Mouse (Mus musculus) kidney, adult 2 months (tissue): ENCODE results near the gene Mrpl22. TPM values are rescaled to one million over a fixed set of nuclear protein-coding genes. Genes with fewer than 3 reads are reported as not detected.

Experiments used
- DNase-seq: peaks from one replicate; pipeline ENCODE4 v3.0.0; 2021
- H3K27ac ChIP-seq: fragments of 200-500 bp; 2 replicates; pipeline ENCODE4 v1.5.1; 2012; ENCODE audit warnings: low read depth, low read length, control low read depth, inconsistent platforms; ENCODE audit not compliant: insufficient read depth
- H3K27me3 ChIP-seq: fragments of 200-500 bp; replicated peaks from 2 replicates; pipeline ENCODE4 v1.6.1; 2012; ENCODE audit warnings: mild to moderate bottlenecking, moderate library complexity, low read length, inconsistent platforms; ENCODE audit not compliant: control insufficient read depth, insufficient read depth
- H3K36me3 ChIP-seq: fragments of 200-500 bp; 2 replicates; pipeline ENCODE4 v1.6.1; 2012; ENCODE audit warnings: mild to moderate bottlenecking, moderate library complexity, low read length, inconsistent platforms; ENCODE audit not compliant: control insufficient read depth, insufficient read depth
- H3K4me1 ChIP-seq: fragments of 200-500 bp; 2 replicates; pipeline ENCODE4 v1.6.1; 2011; ENCODE audit warnings: low read length; ENCODE audit not compliant: control insufficient read depth, insufficient read depth
- H3K4me3 ChIP-seq: fragments of 200-500 bp; 2 replicates; pipeline ENCODE4 v1.5.1; 2011; ENCODE audit warnings: mild to moderate bottlenecking, low read depth, low read length, control low read depth; ENCODE audit not compliant: insufficient read depth
- CTCF ChIP-seq: fragments of 200-500 bp; conservative IDR thresholded peaks from 2 replicates; pipeline ENCODE4 v1.5.1; 2011; ENCODE audit warnings: low read depth, mild to moderate bottlenecking, control low read depth, low read length, moderate library complexity, mixed read lengths; ENCODE audit not compliant: insufficient read depth, insufficient read length
- POLR2A ChIP-seq: fragments of 200-500 bp; IDR thresholded peaks from one replicate; pipeline ENCODE4 v1.6.1; 2011; ENCODE audit warnings: low read depth, low read length, control low read depth
- WGBS: fragments of 180-500 bp; shearing (Covaris S2); methylation state at CpG from one replicate; pipeline ENCODE4 v1.1.7; 2018; 5-methylcytosine and 5-hydroxymethylcytosine counted together
- polyA plus RNA-seq: library from polyadenylated mRNA; depleted of rRNA; stranded (reverse); fragments of >200 nt; gene quantifications from 2 replicates; pipeline ENCODE4 v1.2.3, GENCODE M21; 2012; rRNA removed

Mrpl22 gene
- polyA plus RNA-seq: 52.1 and 78.2 TPM in 2 replicates

DNA sequence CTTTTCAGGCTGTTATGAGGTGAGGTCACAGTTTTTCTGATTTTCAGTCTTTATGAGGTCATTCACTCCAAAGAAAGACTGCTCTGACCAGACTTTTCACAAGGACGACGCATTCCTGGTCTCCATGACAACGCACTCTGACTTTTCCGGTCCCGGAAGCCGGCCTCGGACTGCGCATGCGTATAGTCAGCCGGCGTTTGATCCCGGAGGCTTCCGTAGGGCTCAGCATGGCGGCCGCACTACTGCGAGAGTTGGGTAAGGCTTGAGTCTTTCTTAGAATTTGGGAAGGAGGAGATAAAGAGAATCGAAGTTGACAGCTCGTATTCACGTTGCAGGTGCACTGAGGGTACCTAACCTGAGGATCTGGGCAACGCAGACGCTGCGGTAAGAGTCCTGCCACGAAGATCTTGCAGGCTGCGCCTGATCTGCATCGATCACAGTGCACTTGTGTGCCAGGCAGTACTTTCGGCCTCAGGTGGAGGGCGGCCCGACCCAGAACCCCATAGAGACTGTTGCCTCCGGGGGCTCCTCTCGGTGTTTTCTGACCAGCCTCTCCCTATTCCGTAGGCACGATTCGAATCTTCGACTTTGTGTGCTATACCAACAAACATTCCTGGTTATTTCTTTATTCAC lies at the start of gene Mrpl22:
TSS of gene Mrpl22 (plus strand) at position 203 of the 633 bp plus-strand sequence.
- peaks cover 4% of the 10 kb centered on the region; the same call in 1 of the 2 replicates for H3K4me1 ChIP-seq
- TF ChIP-seq CTCF (no peak), POLR2A (peak; percentile 43)
- H3K27me3 ChIP-seq: no peaks in the 10 kb centered on the region
- WGBS: under 1% methylated on average over 34 of the region's 34 CpGs
- H3K4me3 ChIP-seq: peak within 1 kb of the TSS; percentile 100
- H3K27ac ChIP-seq: peak within 1 kb of the TSS; percentile 72; the same call in 1 of the 2 replicates
- DNase-seq: peak; percentile 99
- no peaks in the 10 kb centered on the region; the same call in 1 of the 2 replicates for H3K36me3 ChIP-seq

DNA sequence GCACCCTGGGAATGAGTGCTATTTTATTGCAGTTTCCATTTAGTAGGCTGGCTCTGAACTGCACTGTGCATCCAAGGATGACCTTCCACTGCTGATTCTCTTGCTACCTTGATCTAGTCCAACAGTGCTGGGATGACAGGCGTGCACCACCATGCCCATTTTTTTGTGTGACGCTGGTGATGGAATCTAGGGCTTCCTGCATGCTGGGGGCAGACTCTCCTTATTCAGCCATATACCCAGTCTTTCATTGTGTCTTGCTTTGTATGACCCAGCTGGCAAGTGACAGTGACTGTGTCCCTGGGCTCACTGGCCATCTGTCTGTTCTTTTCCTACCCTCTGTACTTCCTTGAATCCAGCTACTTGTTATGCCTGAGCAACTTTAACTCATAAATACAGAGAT lies 47.8 kb upstream of the Mrpl22 start:
- 96% methylated on average over 2 of the region's 2 CpGs for WGBS
- Histone ChIP-seq H3K4me1 (no peaks in the 10 kb centered on the region; the same call in 1 of the 2 replicates), H3K27me3 (no peaks in the 10 kb centered on the region), H3K4me3 (no peak overlapping the region), H3K27ac (no peak overlapping the region), H3K36me3 (no peaks in the 10 kb centered on the region; the same call in 1 of the 2 replicates)
- no peak for DNase-seq
- no peak for TF ChIP-seq POLR2A
- TF ChIP-seq CTCF: no peak

DNA sequence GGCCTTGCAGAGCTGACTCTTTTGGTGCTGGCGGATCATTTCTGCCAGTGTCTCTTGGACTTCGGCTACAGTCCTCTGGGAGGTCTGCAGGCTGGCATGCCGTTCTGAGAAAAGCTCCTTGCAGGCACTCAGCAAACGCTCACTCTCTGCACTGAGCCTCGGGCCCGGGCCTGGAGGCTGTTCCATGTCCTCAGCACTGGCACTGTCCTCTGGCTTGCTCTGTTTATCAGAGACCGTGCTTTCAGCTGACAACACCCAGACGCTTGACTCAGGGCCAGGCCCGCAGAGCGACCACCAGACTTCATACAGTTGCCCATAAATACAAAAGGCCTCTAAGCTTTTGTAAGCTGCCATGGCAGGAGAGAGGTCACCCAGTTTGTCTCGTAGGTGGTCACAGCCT lies 46.4 kb upstream of the Mrpl22 start:
- WGBS: 89% methylated on average over 11 of the region's 11 CpGs
- DNase-seq: no peak
- no peaks in the 10 kb centered on the region for H3K27me3 ChIP-seq
- TF ChIP-seq POLR2A (no peak), CTCF (no peak)
- H3K36me3 ChIP-seq: no peaks in the 10 kb centered on the region; the same call in 1 of the 2 replicates
- H3K4me1 ChIP-seq: no peaks in the 10 kb centered on the region; the same call in 1 of the 2 replicates
- H3K27ac ChIP-seq: no peak overlapping the region
- no peak overlapping the region for H3K4me3 ChIP-seq

DNA sequence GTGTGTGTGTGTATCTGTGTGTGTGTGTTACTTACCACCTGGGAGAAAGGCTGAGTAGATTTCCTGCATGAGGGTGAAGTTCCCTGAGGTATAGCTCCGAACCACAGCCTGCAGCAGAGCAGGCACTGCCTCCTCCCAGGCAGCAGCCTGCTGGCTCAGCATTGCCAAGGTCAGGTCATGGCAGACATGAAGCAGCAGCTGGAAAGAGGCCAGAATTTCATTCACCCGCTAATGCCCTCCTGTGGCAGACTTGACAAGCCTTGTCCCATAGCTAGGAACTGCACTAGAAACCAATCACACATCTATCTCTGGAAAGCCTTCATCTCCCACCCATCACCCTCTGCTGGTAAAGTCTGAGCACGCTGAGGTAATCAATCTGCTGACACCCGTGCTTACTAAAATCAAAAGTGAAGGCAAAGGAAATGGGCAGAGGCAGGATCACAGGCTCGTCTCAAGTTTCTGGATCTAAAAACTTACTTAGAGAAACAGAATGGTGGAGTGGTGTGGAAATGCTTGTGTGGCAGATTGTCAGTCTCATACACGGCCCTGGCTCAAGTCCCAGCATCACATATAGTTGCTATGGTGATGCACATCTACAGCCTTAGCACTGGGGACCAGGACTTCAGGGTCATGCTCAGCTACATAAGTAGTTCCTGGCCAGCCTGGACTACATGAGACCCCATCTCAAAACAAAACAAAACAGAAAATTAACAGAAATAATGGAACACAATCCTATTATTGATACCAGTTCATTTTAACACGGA lies 44.9 kb upstream of the Mrpl22 start:
- Histone ChIP-seq H3K27ac (no peak overlapping the region), H3K4me1 (no peaks in the 10 kb centered on the region; the same call in 1 of the 2 replicates), H3K27me3 (no peaks in the 10 kb centered on the region), H3K36me3 (no peaks in the 10 kb centered on the region; the same call in 1 of the 2 replicates), H3K4me3 (no peak overlapping the region)
- WGBS: 27% methylated on average over 7 of the region's 7 CpGs
- peak; percentile 91 for DNase-seq
- TF ChIP-seq POLR2A (no peak), CTCF (peak; percentile 55)

DNA sequence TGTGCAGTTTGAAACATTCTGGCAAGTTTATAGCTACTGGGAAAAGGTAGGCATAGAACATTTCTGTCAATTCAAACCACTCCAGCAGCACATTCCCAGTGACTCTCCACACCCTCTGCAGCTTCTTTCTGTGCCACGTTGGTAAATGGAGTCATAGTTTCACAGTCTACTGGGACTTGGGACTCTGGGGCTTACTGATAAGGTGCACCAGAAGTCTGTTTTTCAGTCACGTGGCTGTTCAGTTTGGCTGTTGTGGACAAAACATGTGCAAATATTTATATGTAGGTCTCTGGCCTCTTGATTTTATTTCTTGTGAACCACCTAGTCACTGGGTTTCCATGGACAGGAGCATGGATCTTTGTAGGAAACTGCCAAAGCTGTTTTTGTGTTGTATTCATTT lies 43.9 kb upstream of the Mrpl22 start:
- Histone ChIP-seq H3K36me3 (no peaks in the 10 kb centered on the region), H3K4me1 (no peaks in the 10 kb centered on the region; the same call in 1 of the 2 replicates), H3K4me3 (no peak overlapping the region), H3K27me3 (no peaks in the 10 kb centered on the region), H3K27ac (no peak overlapping the region)
- TF ChIP-seq CTCF: no peak
- no peak for TF ChIP-seq POLR2A
- 81% methylated on average over 2 of the region's 2 CpGs for WGBS
- DNase-seq: no peak

DNA sequence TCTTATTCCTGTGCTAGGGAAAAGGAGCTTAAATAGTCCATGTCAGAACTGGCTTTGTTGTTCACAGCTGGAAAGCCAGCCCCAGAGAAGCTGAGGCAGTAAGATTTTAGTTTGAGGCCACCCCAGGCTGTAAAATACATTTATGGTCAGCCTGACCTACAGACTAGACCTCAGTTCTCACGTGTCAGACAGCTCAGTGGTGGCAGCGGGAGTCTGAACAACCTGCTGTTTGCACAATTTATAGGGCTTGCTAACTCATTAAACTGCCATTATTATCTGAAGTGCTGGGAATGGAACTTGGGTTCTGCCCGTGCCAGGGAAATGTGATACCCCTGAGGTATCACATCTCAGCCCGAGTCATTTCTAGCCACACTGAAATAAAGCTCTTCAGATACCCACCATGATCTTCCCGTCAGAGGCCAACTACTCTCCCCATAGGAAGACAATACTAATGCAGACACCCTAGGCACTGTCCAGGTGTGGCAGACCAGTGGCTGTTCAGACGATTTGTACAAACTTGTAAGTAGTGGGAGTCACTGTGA lies 42.1 kb upstream of the Mrpl22 start:
- H3K27me3 ChIP-seq: no peaks in the 10 kb centered on the region
- H3K27ac ChIP-seq: no peak overlapping the region
- no peaks in the 10 kb centered on the region; the same call in 1 of the 2 replicates for H3K36me3 ChIP-seq
- TF ChIP-seq CTCF (no peak), POLR2A (no peak)
- DNase-seq: no peak
- no peak overlapping the region for H3K4me3 ChIP-seq
- H3K4me1 ChIP-seq: no peaks in the 10 kb centered on the region; the same call in 1 of the 2 replicates
- WGBS: 53% methylated on average over 6 of the region's 6 CpGs

DNA sequence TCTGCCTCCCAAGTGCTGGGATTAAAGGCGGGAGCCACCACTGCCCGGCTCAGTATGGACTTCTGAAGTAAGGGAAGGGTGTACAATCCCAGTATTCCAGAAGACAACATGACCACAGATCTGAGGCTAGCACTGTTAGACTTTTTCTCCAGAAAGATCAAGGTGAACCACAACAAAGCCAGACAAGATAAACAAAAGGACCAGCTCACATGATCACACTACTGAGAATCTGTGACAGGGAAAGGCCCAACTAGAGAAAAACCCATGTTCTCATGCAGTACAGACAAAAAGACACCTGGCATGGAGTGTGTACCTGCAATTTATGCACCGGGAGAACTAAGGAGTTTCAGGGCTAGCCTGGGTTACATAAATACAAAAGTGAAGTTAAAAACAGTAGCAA lies 39.4 kb upstream of the Mrpl22 start:
- Histone ChIP-seq H3K4me3 (no peak overlapping the region), H3K36me3 (no peaks in the 10 kb centered on the region; the same call in none of the 2 replicates), H3K27ac (no peak overlapping the region), H3K27me3 (no peaks in the 10 kb centered on the region), H3K4me1 (no peaks in the 10 kb centered on the region)
- 93% methylated on average over 3 of the region's 3 CpGs for WGBS
- TF ChIP-seq CTCF: no peak
- no peak for TF ChIP-seq POLR2A
- no peak for DNase-seq
